Mouse (Mus musculus) thymus, postnatal 4 days (tissue): ENCODE results near the gene Zfp526.

Source experiments
- DNase-seq: peaks from one replicate; pipeline ENCODE4 v3.0.0; 2021

Gene Zfp526

DNA sequence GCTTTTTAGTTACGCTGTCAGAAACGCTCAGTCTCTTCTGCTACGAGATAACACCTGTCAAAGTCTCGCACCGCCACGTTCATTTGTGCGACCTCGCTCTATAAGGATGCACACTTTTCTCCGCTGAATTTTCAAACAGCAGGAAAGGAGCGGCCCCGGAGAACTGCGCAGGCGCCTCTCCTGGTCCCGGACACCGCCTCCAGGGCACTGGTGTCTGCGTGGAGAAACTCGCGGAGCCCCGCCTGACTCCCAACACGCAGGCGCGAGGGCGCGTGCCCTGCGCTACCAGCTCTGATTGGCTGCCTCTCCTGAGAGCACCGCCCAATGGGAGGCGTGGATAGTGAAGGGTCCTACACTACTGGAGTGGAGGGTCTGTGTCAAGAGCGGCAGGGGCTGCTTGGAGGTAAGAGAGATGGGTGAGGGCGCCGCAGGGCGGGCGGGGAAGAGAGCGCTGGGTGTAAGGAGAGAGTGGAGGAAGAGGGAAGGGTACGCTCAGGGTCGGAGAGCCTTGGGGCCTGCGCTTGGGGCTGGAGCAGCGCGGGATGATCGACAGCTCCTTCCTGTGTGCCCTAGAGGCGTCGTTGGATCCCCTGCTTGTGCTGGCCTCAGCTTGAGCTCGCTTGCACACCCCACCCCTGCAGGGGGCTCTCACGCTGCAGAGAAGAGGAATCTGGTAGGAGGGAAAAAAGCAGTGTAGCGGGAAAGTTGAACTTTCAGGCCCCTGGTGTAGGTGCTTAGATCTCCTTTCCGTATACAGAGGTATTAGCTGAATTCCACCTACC, at the start of gene Zfp526:
TSS of gene Zfp526 (plus strand) at position 324 of the 782 bp plus-strand sequence.
- peak; percentile 97 for DNase-seq

DNA sequence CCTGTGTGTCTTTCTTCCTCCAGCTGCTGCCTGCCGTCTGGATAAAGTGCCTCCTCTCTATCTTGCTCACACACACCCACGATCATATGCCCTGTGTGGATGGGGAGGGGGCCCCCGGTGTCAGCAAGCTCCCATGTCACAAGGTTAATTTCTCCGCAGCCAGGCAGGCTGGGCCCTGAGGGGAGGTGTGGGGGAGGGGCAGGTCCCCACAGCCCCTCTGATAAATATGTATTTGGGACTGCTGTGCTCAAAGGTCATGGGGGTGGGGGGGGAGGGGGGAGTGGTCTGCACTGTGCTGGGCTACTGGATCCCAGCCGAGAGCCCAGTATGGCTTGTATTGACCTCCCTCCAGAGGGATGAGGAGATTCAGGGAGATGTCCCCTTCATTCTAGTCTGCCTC, 48.6 kb upstream of the Zfp526 start:
- no peak for DNase-seq

DNA sequence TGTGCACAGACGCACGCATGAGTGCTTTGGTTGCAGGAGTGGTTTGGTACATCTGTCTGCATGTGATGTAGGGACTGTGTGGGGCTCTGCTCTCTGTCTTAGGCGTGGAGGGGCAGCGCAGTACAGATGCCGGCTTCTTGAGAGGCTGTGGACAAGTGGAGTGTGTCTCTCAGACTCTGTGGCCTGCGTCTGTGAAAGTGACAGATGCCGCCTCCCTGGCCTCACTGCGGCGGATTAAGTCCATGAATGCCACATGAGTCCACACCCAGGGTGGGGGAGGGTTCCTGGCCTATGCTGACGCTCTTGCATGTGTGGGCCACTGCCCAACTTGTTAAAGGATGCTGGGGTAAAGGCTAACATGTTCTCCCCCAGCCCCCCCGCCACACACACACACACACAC, 46.9 kb upstream of the Zfp526 start:
- no peak for DNase-seq

DNA sequence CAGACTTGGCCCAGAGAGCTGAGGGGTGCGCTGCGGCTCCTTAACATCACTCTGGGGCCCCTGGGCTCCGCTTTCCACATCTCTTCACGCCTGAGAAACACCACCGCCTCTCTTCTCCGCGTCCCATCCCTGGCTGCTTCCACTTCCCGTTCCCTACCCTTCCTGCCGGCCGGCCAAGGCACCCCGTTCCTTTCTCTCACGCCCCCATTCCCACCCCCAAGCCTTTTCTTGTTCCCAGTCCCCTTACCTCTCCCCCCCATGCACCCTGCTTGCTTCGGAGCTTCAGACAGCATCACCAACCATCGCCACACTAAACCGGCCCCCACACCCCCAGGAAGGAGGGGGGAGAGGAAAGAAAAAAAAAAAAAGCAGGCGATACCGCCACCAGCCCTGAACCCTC, 42.9 kb upstream of the Zfp526 start:
- no peak for DNase-seq

DNA sequence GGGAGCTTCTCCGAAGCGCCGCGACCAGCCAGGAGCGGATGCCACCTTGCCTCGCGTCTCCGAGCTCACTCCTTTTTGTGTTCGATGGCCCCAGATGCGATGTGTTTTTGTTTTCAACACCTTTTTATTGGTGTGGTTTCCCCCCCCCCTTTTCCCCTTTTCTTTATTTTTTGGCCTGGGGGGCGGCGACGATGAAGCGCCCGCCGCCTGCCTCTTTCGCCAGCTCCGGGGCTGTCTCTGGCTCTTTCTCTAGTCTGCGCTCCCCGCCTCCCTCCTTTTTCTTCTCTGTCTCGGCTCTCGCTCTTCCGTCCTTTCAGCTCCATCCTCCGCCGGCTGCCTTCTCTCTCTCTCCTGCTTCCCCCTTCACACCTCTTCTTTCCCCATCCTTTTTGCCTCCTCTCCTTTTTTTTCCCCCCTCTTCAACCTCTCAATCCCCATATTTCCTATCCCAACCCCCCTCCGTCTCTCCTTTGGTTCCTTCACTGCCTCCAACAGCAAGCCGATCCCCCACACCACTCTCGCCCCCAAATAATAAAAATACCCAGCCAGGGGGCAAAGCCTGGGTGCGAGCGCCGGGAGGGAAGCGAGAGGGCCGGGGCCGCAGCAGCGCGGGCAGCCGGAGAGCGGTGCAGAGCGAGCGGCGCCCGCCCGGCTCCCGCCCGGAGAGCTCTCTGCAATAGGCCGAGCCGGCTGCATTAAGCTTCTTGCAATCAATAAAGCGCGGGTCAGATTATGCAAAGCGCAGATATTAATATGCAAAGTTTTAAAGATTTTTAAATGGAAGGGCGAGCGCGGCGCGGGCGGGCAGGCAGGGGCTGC, 42.2 kb upstream of the Zfp526 start:
- DNase-seq = peak; percentile 39

DNA sequence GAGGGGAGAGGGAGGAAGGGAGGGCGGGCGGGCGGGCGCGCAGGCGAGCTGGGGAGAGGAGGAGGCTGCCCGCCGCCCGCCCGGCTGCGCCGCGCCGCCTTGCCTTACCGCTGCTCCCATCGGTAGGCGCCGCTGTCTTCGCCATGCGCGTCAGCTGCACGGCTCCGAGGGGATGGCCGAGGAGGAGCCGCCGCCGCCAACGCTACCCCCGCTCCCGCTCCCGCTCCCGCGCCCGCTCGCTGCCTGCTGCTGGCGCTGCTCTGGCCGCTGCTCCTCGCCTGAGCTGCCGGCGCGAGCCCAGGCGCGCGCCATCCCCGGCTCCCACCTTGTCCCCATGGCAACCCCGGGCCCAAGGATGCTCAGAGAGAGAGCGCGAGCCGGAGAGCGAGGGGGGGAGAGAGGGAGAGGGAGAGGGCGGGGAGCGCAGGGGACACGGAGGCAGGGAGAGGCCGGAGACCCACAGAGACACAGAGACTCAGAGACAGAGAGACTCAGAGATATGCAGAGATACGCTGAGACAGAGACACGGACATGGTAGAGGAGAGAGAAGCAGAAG, 41.5 kb upstream of the Zfp526 start, which contains the start of gene Pou2f2:
TSS of gene Pou2f2 (minus strand) at position 121 of the 556 bp plus-strand sequence.
- peak; percentile 87 for DNase-seq

DNA sequence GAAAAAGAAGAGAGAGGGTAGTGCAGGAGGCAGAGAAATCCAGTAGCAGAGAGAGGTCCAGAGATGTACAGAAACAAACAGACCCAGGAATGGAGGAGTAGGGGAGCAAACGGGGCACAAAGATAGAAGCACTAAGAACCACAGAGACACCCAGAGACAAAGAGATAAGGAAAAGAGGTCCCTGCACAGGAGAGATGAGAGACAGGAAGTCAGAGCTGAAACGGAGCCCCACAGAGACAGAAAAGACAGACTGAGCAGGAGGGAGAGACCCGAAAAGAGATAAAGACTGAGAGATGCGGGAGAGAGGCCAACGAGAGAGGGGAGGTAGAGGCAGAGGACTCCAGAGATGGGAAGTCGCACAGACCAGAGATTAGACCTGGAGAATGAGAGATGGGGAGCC, 40.7 kb upstream of the Zfp526 start:
- no peak for DNase-seq

DNA sequence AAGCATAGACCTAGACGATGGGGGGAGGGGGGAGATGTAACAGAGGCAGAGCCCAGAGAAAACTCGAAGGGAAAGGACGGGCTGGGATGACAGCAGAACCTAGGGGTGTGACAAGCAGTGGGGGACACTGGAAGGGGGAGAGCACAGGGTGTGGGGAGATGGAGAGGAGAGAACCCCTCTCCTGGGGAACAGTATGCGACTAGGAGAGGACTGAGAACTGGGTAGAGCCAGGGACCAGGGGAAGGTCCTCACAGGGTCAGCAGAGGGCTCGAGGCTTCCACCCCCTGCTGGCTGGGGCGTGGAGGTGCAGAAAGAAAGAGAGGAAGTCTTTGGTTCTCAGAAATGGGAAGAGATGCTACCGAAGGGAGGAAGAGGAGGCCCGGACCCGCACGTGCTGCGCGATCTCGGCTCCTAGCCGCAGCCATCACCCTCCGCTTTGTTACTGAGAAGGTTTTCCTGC, 39.9 kb upstream of the Zfp526 start:
- DNase-seq = peak; percentile 74

DNA sequence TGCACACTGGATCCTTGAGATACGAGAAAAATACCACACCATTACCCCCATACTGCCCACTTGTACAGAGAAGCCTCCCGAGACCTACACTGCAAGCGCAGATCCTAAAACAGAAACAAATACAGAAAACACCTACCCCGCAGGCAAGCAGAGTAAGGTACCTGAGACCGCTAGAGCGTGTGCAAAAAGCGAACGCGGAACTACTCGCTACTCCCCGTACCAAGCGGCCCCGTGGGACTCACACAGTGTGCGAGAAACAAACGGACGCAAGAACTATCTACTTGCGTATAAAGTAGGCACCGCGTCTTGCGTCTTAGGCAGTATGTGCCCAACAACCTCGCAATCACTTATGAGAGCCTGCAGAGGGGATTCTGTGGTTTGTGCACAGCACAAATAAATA, 39.4 kb upstream of the Zfp526 start:
- DNase-seq = peak; percentile 38

DNA sequence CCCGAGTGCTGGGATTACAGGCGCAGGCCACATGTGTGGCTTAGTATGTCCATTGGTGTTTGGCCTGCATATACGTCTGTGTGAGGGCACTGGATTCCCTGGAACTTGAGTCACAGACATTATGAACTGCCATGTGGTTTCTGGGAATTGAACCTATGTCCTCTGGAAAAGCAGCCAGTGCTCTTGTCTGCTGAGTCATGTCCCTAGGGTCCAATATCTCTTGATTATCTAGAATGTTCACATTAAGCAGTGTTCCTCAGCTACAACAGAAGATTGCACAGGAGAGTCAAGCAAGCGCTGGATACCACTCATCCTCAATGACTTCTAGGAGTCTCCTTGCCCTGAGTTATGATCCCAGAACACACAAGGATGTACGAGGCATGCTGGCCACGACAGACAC, 37.1 kb upstream of the Zfp526 start:
- DNase-seq = no peak

DNA sequence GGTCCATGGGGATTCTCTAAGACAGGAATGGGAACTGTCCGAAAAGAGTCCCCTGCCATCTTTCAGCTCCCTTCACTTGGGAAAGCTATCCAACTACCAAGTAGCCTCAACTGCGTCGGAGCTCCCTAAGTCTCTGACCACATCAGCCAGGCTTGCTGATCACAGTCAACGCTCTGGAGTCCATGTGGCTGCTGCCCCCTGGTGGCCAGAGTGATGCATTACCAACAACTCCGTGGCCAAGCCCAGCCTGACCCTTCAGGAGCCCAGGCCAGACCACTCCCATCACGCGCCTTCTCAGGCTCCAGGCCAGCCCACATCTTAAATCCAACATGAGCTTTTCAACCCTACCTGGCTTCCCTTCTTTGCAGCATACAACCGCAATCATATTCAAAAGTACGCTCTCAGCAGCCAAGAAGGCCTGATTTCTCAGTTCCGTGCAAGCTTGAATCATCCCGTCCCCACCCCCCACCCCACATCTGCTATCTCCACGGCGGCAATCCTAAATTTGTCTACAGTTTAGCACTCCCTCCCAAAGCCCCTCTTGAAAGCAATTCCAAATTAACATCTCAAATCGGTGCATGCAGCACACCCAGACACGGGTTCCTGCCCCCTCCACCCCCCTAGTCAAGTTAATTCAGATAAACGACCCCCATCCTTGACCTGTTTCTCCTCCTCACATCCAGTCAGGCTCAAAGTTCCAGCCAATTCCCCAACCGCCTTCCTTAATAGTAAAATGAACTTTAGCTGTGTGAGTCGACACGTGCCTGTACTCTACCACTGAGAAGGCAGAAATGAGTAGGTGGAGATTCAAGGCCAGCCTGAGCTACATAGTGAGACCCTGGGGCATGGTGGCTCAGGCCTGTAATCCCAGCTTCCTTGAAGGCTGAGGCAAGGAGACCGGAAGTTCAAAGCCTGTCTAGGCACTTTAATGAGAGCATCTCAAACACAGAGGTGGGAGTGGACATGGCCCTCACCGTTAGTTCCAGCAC, 33.3 kb upstream of the Zfp526 start:
- DNase-seq = peak; percentile 86

DNA sequence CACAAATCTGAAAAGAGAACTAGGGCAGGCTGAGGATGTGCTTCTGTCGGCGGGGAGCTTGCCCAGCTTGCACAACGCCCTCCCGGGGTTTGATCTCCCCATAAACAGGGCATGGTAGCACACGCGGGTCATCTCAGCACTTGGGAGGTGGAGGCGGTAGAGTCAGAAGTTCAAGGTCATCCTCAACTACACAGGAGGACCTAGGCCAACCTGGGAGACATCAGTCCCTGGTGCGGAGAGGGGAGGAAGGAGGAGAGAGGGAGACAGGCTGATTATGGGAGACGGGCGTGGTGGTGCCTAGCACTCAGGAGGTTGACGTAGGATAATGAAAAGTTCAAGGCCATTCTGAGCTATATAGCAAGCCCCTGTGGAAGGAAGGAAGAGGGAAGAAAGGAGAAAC, 30.4 kb upstream of the Zfp526 start:
- DNase-seq = no peak

DNA sequence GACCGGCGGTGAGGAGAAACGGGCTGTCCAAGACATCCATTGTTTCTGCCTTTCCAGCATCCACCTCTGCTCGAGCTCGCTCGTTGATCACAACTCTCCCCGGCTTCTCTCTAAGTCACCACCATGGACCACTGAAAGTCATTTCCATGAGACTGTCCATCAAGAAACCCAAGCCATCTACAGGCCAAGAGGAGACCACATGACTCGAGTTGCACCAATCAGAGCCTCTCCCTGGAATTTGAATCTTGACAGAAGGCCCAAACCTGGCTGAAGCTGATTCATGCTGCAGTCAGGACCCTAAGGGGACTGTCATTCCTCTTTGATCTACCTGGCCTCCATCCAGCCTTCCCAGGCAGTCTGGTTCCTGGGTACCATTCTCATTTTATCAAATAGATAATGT, 29.1 kb upstream of the Zfp526 start:
- no peak for DNase-seq

DNA sequence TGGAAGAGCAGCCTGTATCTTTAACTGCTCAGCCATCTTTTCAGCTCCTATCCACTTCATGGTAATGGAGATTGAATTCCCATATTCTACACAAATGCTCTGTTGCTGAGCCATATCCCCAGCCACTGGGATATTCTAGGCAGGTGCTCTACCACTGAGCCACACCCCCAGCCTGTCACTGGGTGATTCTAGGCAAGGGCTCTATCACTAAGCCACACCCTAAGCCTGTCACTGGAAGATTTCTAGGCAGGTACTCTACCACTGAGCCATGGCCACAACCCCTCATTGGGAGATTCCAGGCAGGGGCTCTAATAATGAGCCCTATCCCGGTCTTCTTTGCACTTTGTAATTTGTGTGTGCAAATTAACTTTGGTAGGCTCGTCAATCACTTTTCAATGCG, 26.1 kb upstream of the Zfp526 start:
- no peak for DNase-seq

DNA sequence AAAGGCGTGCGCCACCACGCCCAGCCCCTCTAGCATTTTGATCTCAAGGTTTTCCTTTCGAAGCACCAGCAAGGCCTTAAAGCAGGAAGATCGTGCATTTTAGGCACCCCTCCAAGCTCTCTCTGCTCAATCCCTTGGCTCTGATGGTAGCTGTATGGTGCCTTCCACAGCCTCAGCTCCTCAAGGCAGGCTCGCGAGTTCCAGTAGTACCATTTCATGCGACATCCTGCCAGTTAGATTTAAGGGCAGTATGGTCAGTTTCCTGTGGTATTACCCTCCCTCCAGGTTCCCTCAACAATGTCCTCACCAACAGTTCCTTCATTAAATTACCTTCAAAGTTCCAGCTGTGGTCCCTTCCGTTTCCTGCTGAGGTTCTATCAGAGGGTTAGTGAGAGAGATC, 25.1 kb upstream of the Zfp526 start:
- no peak for DNase-seq

DNA sequence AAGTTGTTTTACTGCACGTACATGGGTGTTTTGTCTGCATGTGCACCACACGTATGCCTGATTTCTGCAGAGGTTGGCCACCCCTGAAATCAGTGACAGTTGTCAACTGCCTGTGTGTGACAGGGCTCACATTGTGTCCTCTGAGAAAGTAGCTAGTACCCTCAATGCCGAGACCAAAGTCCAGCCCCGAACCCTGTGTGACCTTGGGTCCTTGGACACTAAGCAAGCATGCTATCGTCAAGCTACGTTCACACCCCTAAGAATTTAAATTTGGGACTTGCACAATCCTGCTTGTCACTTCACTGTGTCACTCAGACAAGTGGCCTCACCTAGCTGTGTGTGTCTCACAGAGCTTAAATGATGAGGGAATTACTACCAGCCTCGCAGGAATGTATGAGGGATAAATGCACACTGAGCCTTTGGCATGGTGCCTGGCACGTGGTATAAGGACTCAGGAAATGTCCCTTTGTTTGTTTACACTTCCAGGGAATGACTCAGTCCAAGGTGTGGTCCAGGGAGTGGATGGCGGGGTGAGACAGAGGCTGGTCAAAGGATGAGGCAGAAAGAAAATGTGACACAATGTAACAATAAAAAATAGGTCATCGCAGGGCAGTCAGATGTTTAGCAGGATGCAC, 23.7 kb upstream of the Zfp526 start:
- DNase-seq = no peak

DNA sequence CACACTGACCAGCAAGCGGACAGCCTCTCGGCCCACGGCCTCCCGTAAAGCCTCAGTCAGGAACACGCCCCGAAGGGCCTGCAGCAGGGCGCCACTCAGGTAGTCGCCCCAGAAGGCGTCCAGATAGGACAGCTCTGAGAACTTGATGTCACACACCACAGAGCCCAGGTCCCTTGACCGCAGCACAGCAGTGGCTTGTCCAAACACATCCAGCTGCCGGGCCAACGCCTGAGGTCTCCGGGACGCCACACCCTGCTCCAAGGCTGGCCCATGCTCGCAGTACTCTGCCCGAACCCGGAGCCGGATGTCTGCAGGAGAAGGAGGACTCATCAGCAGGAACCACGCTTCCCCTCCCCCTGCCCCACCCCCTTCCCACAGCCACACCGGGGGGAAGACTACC, 17.6 kb upstream of the Zfp526 start:
- DNase-seq = no peak

DNA sequence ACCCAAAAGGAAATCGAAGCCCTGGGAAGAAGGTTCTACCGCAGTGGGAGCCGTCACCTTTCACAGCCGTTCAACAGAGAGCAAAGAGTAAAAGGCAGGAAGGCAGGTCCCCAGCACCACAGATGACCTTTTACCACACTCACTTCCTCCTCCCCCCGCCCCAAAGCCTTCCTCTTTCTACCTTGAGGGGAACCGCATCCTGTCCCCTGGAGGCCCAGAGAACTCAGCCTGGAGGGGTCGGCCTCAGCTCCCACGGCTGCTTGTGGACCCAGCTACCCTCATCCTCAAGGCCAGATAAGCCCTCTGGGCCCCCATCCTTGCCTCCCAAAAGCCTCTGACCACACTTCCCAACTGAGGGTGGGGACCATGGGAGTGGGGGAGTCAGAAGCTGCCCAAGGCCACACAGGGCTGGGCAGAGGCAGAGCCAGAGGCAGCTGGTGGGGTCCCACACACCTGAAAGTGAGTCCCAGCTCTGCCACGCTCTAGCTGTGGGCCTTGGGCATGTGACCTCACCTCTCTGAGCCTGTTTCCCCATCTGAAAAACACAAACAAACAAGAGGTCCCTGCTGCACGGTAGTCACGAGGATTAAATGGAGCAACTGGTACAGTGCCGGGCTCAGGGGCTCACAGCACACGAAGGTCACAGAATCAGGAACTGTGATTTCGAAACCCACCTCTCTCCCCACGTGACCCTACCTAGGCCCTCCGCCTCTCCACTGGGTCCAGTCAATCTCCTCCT, 15.7 kb upstream of the Zfp526 start:
- peak; percentile 79 for DNase-seq

DNA sequence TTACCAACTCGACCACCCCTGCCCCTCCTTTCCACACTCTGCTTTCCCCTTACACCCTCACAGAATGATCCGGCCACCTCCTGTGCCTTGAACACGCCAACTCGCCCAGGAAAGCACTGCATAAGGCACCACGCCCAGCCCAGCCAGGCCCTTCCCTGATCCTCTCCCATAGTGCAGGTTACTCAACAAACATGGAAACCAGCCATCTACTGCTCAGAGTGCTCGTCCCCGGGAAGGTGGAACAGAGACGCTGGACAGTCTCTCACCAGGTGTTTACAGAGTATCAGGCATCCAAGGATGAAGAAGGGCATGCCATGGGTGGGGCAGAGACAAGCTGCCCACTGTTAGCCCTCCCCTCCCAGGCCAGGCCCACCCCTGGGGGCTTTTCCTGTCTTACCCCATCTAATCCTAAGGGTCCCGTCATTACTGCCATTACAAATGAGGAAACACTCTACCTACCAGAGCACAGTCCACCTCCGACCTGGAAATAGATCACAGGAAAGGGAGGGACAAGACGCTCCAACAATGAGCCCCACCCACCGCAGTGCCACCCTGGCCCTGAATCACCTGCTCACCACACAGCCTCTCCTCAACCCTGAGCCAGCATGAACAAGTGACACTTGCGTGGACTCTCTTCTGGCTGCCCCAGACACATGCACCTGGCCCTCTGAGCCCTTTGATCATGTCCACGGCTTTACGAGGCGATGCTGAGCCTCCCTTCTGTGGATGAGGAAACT, 15.0 kb upstream of the Zfp526 start:
- no peak for DNase-seq

DNA sequence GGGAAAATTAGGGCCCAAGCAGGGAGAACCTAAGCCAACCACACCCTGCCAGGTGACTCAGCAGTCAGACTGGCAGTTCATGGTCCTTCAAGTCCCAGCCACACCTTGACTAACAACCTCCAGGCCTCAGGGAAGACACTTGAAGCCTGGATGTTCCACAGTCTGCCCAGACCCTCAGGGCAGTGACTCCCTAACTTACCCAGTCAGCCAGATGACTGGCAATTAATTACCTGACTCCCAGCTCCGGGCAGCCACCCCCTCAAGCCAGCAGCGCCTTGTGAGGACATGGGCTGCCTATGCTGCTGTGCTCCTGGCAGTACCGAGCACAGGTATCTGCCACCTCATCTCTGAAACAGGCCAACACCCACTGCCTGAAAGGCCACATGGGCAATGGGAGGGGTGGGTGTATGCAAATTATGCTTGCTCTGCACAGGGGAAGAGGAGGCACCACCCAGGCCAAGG, 12.0 kb upstream of the Zfp526 start:
- DNase-seq = no peak
